Mouse (Mus musculus) brain, embryonic 14.5 days (tissue): ENCODE measurements around the gene Prss43.

Experiments used
- CTCF ChIP-seq: fragments of 200-500 bp; IDR thresholded peaks from 2 replicates; pipeline ENCODE4 v1.5.1; 2012; ENCODE audit warnings: inconsistent platforms, mild to moderate bottlenecking, moderate library complexity, borderline replicate concordance; ENCODE audit not compliant: insufficient read depth, insufficient read length; ENCODE audit errors: extremely low read depth
- POLR2A ChIP-seq: fragments of 200-500 bp; IDR thresholded peaks from 2 replicates; pipeline ENCODE4 v1.6.1; 2012; ENCODE audit warnings: mild to moderate bottlenecking, inconsistent platforms, borderline replicate concordance; ENCODE audit not compliant: poor library complexity, insufficient read depth, insufficient read length, severe bottlenecking; ENCODE audit errors: extremely low read depth

DNA sequence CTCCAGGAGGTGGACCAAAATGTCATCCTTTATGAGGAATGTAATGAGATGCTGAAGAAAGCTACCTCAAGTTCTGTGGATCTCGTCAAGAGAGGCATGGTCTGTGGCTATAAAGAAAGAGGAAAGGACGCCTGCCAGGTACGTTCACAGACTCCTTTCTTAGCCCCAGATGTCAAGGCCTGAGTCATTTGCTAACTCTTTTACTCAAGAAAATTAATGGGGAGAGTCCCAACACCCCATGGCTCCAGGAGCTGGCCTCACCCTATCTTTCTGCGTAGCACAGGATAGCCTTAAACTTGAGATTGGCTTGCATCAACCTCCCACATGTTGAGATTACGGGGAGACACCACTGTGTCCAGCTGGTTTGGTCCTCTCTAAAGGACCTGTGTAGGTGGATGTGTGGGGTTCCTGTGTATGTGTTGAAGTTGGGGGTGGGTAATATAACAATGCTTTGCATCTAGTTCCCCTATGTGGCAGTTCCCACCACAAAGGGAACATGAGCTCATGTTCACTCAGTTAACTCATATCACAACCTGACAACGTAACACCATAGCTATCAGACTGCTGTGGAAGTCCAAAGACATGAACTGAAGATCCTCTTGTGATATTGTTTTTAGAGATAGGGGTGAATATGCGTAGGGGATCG, 25.5 kb upstream of the Prss43 start:
- TF ChIP-seq POLR2A = no peak
- TF ChIP-seq CTCF = no peak
